Mouse (Mus musculus) stomach, embryonic 14.5 days (tissue): ENCODE measurements around the gene Vdac1. TPM values are rescaled to one million over a fixed set of nuclear protein-coding genes. Genes with fewer than 3 reads are reported as not detected.

Experiments
- ATAC-seq: fragments of 200-750 bp; cut with Nextera tagmentation; 2 replicates; pipeline ENCODE4 v1.8.0; 2017; ENCODE audit warnings: low read depth, moderate TSS enrichment; ENCODE audit not compliant: insufficient number of reproducible peaks, insufficient read depth, low FRiP score
- H3K27ac ChIP-seq: fragments of 300-500 bp; sonication (generic); 2 replicates; pipeline ENCODE4 v1.5.1; 2014; ENCODE audit warnings: mild to moderate bottlenecking, low read length, moderate library complexity, mixed read lengths
- H3K27me3 ChIP-seq: fragments of 300-500 bp; sonication (generic); 2 replicates; pipeline ENCODE4 v1.6.1; 2014; ENCODE audit warnings: low read length, control low read depth, mixed read lengths; ENCODE audit not compliant: control insufficient read depth, insufficient read depth
- H3K36me3 ChIP-seq: fragments of 300-500 bp; sonication (generic); 2 replicates; pipeline ENCODE4 v1.6.1; 2014; ENCODE audit warnings: mild to moderate bottlenecking, control low read depth, low read length, moderate library complexity, mixed read lengths; ENCODE audit not compliant: control insufficient read depth, insufficient read depth
- H3K4me1 ChIP-seq: fragments of 300-500 bp; sonication (generic); 2 replicates; pipeline ENCODE4 v1.6.1; 2014; ENCODE audit warnings: low read length, control low read depth, mixed read lengths; ENCODE audit not compliant: control insufficient read depth, insufficient read depth
- H3K4me2 ChIP-seq: fragments of 300-500 bp; sonication (generic); replicated peaks from 2 replicates; pipeline ENCODE4 v1.6.1; 2014; ENCODE audit warnings: low read depth, low read length, control low read depth
- H3K4me3 ChIP-seq: fragments of 300-500 bp; sonication (generic); 2 replicates; pipeline ENCODE4 v1.5.1; 2014; ENCODE audit warnings: low read depth, low read length, control low read depth
- H3K9ac ChIP-seq: fragments of 300-500 bp; sonication (generic); replicated peaks from 2 replicates; pipeline ENCODE4 v1.6.1; 2014; ENCODE audit warnings: low read depth, mild to moderate bottlenecking, control low read depth, low read length, moderate library complexity, mixed read lengths
- H3K9me3 ChIP-seq: fragments of 300-500 bp; sonication (generic); 2 replicates; pipeline ENCODE4 v1.6.1; 2016; ENCODE audit warnings: low read depth, low read length, control low read depth; ENCODE audit not compliant: control insufficient read depth
- WGBS: fragments of 180-500 bp; shearing (Covaris S2); extraction: QIAGEN DNeasy Blood & Tissue Kit; methylation state at CpG from one replicate; pipeline ENCODE4 v1.1.7; 2014; 5-methylcytosine and 5-hydroxymethylcytosine counted together
- polyA plus RNA-seq: library from polyadenylated mRNA; unstranded; fragments of >200 nt; fragmentation: Nextera tagmentation; extraction: Ambion mirVana; gene quantifications from 2 replicates; pipeline ENCODE4 v1.2.1, GENCODE M21; 2014

Gene Vdac1
- polyA plus RNA-seq, 1 experiment from 2014 or later, result 202 TPM

DNA sequence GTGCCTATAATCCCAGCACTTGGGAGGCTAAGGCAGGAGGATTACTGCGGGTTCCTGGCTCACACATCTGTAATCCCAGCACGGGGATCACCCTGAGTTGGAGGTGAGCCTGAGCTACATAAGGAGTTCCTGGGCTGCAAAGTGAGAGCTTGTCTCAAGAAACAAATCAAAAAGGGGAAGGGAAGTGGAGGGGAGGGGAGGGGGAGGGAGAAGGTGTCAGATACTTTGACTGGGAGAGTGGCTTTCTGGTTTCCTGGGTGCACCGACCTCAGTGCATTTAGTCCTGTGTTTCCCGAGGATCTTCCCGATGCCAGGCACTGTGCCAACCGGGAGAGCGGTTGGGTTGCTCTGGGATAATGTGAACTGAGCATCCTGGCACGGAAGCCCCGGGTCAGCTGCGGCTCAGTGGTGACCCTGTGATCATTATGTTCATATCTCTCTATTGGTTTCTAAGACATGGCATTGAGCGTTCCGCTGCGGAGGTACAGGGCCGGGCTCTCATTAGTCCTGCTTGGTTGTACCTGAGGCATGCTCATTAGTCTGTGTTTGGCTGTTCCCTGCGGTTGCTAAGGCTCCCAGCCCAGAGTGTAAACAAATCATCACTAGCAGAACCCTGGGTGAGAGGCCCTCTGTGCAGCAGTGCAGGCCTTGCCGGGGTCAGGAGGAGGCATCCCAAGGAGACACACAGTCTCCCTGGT, 28.1 kb upstream of the Vdac1 start:
- Histone ChIP-seq H3K4me3 (no peak overlapping the region), H3K27ac (no peak overlapping the region), H3K9me3 (no peaks in the 10 kb centered on the region), H3K9ac (no peak overlapping the region), H3K27me3 (no peaks in the 10 kb centered on the region), H3K4me1 (0 out of 2 replicates have a peak, but pooled peaks cover 3% of the 10 kb centered on the region), H3K4me2 (no peak overlapping the region), H3K36me3 (no peaks in the 10 kb centered on the region)
- ATAC-seq, result peak; percentile 28; the same call in 1 of the 2 replicates
- 31% methylated on average over 16 of the region's 16 CpGs for WGBS

DNA sequence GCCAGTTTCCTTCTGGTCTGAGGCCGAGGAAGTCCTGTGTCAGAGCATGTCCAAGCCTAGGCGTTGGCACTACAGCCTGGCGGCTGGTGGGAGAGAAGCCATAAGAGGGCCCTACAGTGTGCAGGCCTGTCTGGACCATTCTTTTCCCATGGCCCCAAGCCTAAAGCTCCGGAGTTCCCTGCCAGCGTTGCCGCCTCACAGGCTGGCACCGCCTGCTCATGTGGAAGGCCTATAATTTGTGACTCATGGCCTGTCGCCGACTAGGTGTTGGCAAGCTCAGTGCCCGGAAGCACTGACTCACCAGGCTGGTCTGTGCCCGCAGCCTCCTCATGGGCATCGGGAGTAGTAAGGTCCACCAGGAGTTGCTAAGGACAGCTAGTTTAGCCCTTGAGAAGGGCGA, 27.0 kb upstream of the Vdac1 start:
- H3K4me1 ChIP-seq, result 0 out of 2 replicates have a peak, but pooled peaks cover 3% of the 10 kb centered on the region
- no peak overlapping the region for H3K4me2 ChIP-seq
- H3K4me3 ChIP-seq, result no peak overlapping the region
- H3K9ac ChIP-seq, result no peak overlapping the region
- WGBS, result 92% methylated on average over 13 of the region's 13 CpGs
- H3K9me3 ChIP-seq, result no peaks in the 10 kb centered on the region
- H3K27ac ChIP-seq, result no peak overlapping the region
- ATAC-seq, result no peak
- H3K27me3 ChIP-seq, result no peaks in the 10 kb centered on the region
- no peaks in the 10 kb centered on the region for H3K36me3 ChIP-seq

DNA sequence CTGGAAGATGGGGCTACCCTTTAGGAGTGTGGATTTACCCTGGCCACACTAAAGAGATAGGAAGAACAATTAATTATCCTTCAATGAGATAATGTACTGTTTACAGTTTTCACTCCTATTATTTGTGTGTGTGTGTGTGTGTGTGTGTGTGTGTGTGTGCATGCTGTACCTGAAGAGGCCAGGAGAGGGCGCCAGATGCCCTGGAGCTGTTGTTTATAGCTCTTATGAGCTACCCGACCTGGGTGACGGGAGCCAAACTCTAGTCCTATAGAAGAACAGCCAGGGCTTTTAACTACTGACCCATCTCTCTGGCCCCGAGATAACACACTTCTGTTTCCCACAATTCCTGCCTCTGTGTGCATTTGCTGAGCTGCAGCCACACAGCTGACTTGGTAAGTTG, 25.4 kb upstream of the Vdac1 start:
- Histone ChIP-seq H3K4me3 (no peak overlapping the region), H3K9me3 (no peaks in the 10 kb centered on the region), H3K9ac (no peak overlapping the region), H3K27ac (no peak overlapping the region), H3K4me2 (no peak overlapping the region), H3K36me3 (no peaks in the 10 kb centered on the region), H3K27me3 (no peaks in the 10 kb centered on the region), H3K4me1 (0 out of 2 replicates have a peak, but pooled peaks cover 3% of the 10 kb centered on the region)
- WGBS, result 87% methylated on average over 4 of the region's 4 CpGs
- ATAC-seq, result no peak

DNA sequence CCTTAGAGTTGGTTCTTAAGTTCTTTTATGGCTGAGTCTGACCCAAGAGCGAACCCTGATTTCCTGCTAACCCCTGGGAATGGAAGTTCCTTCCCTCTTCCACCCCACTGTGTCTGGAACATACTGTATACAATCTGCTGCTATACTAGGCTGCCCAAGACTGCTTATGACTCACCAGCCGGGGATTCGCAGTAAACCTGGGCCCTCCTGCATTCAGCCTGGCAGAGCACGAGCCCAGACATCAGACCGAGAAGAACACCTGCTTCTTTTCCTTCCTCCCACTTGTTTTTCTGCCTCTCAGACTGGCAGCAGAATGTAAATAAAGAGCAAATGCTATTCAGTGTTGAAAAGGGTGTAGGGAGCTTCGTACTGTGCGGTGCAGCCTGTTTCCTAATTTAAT, 24.7 kb upstream of the Vdac1 start:
- peaks cover 6% of the 10 kb centered on the region; the same call in 1 of the 2 replicates for H3K4me1 ChIP-seq
- H3K27me3 ChIP-seq, result no peaks in the 10 kb centered on the region
- H3K9me3 ChIP-seq, result no peaks in the 10 kb centered on the region
- ATAC-seq, result no peak
- no peak overlapping the region for H3K4me2 ChIP-seq
- no peak overlapping the region for H3K27ac ChIP-seq
- H3K36me3 ChIP-seq, result no peaks in the 10 kb centered on the region
- no peak overlapping the region for H3K4me3 ChIP-seq
- H3K9ac ChIP-seq, result no peak overlapping the region
- 47% methylated on average over 7 of the region's 7 CpGs for WGBS

DNA sequence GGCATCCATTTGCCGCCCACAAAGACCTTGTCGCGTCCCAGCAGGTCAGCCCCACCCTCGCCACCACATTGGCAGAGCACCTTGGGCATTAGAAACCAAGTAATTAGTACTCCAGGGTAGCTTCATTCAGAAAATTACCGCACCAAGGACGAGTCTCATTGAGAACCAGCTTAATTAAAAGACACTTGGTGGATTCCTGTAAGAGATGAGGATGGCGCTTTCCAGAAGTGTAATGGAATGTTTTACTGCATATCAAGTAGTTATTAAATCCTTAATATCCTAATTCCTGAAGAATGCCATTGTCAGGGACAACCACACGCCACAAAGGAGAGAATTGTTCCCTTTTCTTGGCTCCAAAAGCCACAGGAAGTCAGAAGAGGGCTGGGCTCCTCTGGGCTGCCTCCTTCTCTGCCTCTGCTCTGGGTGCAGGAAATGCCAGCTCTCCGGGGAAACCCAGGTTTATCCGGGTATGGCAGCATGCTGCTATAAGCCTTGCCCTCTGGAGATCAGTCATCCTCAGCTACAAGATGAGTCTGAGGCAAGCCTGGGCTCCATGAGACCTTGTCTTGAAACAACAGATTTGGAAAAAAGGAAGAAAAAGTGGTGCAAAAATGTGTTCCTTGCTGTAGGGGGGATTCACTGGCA, 22.9 kb upstream of the Vdac1 start:
- no peaks in the 10 kb centered on the region for H3K36me3 ChIP-seq
- peaks cover 10% of the 10 kb centered on the region; the same call in 1 of the 2 replicates for H3K4me1 ChIP-seq
- no peak overlapping the region for H3K4me2 ChIP-seq
- no peak overlapping the region for H3K4me3 ChIP-seq
- no peak for ATAC-seq
- no peak overlapping the region for H3K9ac ChIP-seq
- WGBS, result 77% methylated on average over 10 of the region's 10 CpGs
- H3K27me3 ChIP-seq, result no peaks in the 10 kb centered on the region
- no peaks in the 10 kb centered on the region for H3K9me3 ChIP-seq
- no peak overlapping the region for H3K27ac ChIP-seq

DNA sequence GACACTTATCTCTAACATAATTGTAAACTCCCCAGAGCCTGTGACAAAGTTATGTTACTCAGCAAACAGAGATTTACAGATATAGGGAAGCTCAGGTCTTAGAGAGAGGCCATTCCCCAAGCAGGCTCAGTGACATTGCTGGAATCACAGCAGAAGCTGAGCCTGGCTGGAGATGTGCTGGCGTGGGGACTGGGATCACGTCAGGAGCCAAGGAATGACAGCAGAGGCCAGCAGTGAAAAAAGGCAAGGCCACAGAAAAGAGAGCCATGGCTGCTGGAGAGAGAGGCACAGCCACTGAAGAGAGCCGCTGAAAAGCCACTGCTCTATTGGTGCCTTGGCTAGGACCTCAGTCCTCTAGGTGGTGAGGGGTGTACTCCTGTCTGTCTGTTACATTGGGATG, 22.3 kb upstream of the Vdac1 start:
- Histone ChIP-seq H3K9ac (no peak overlapping the region), H3K4me3 (no peak overlapping the region), H3K9me3 (no peaks in the 10 kb centered on the region), H3K27me3 (no peaks in the 10 kb centered on the region), H3K27ac (no peak overlapping the region), H3K36me3 (no peaks in the 10 kb centered on the region), H3K4me1 (peaks cover 7% of the 10 kb centered on the region; the same call in 1 of the 2 replicates), H3K4me2 (no peak overlapping the region)
- no peak for ATAC-seq
- WGBS, result 65% methylated on average over 3 of the region's 3 CpGs

DNA sequence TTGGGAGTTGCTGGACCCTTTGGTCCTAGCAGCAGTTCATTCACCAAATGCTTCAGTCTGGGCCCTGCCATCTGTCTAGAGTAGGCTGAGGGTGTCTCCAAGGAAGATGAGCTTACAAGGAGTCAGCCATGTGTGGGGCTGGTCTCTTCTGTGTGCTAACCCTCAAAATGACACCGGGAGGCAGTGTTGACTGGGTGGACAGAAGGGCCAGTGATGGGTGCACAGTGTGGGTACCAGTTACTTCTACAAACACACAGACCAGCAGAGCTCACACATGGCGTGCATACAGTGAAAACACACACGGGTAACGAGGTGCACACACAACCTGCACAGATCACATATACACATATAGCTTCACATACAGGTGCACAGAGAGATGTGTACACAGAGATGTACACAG, 21.6 kb upstream of the Vdac1 start:
- Histone ChIP-seq H3K9ac (no peak overlapping the region), H3K4me2 (no peak overlapping the region), H3K36me3 (no peaks in the 10 kb centered on the region), H3K27me3 (no peaks in the 10 kb centered on the region), H3K4me3 (no peak overlapping the region), H3K4me1 (peaks cover 7% of the 10 kb centered on the region; the same call in 1 of the 2 replicates), H3K9me3 (no peaks in the 10 kb centered on the region), H3K27ac (no peak overlapping the region)
- ATAC-seq, result no peak
- WGBS, result 94% methylated on average over 4 of the region's 4 CpGs

DNA sequence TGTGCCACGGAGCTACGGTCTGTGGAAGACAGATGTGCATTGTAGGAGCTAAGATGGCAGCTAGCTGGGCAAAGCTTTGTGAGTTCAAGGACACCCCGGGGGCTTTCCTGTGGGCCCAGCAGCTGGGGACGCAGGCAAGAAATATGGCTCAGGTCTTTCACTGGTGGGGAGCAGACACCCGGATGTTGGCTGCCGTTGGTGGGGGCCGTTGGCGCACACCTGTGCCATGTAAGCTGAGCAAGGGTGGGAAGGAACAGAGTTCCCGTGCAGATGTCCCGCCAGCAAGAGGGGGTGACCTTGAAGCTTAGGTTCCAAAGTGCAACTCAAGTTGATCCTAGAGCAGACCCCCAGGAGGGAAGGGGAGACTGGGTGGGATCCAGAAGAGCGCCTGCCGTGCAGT, 21.1 kb upstream of the Vdac1 start:
- Histone ChIP-seq H3K4me1 (peaks cover 7% of the 10 kb centered on the region; the same call in 1 of the 2 replicates), H3K4me2 (no peak overlapping the region), H3K36me3 (no peaks in the 10 kb centered on the region), H3K9ac (no peak overlapping the region), H3K4me3 (no peak overlapping the region), H3K27ac (no peak overlapping the region), H3K9me3 (no peaks in the 10 kb centered on the region), H3K27me3 (no peaks in the 10 kb centered on the region)
- ATAC-seq, result no peak
- 90% methylated on average over 12 of the region's 12 CpGs for WGBS
